Mouse (Mus musculus): Measurements from ENCODE around the gene Gm3448. TPM values are rescaled to one million over a fixed set of nuclear protein-coding genes. Genes with fewer than 3 reads are reported as not detected.
"Not testable (repeated sequence)": the region's sequence is repeated elsewhere in the genome, so short reads cannot be mapped to it uniquely, and the experiment has no call there.

Gm3448 gene
- polyA plus RNA-seq, 1 experiment from 2014 or later: 4.6 TPM

DNA sequence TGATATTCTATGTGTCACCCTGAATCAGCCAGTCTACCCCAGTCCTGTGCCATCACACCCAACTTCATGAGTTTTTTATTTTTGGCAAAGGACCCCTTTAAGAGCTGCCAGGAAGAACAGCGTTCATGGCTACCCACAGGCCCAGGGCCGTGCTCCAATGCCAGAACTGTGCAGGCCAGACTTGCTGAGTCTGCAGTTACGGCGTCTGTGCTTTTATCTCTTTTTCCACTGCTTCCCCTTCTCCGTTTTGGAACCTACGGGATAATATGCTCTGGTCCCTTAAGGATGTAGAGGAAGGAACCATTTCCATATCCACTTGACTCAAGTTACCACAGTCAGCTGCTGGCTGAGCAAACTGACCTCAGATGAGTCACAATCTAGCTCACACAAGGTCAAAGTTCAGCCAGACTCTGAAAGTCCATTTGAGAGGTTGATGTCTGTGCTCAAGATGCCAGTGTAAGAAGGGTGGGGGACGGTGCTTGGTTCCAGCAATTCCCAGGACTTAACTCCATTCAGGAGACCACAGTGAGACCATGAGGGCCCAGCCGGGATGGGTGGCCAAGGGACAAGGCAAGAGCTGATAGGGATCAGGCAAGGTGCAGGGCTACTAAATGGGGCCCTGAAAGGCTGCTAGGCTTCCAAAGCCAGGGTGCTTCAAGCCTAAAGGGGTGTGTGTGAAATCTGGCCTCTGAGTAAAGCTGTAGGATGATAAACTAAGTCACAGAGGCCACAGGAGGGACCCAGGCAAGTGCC is 26.9 kb upstream of the Gm3448 start:
- no peak overlapping the region for H3K27ac ChIP-seq (ENCODE audit: low read depth, low read length)
- no peaks in the 10 kb centered on the region for H3K36me3 ChIP-seq (ENCODE audit: control insufficient read depth, insufficient read depth, low read length)
- H3K9me3 ChIP-seq (ENCODE audit: control insufficient read depth, low read length): no peaks in the 10 kb centered on the region
- H3K9ac ChIP-seq (ENCODE audit: low read length): no peak overlapping the region
- H3K4me2 ChIP-seq: no peak overlapping the region
- H3K27me3 ChIP-seq (ENCODE audit: control insufficient read depth, insufficient read depth, low read length): no peaks in the 10 kb centered on the region
- peaks cover 8% of the 10 kb centered on the region for H3K4me1 ChIP-seq (ENCODE audit: control insufficient read depth, insufficient read depth, low read length)
- 79% methylated on average over 8 of the region's 8 CpGs for WGBS
- DNase-seq (ENCODE audit: low spot score, missing footprints): no peak
- no peak for ATAC-seq (ENCODE audit: low FRiP score)
- no peak overlapping the region for H3K4me3 ChIP-seq (ENCODE audit: low read depth, low read length)

DNA sequence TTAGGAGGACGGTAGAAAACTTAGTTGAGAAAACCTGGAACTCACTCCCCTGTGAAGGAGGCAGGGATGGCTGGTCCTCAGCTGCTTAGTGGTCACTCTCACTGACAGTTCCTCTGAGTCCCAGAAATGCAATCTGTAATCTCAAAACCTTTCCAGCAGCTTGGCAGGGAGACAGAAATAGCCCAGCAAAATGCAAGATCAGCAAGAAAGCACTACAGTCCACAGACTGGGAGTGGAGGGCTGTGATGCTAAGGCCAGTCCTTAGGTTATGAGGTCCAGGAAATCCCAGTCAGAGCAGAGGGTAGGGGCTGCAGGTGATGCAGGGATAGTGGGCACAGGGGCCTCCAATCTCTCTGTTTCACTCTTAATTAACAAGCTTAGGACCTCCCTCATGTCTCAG is 25.6 kb upstream of the Gm3448 start:
- Histone ChIP-seq H3K36me3 (ENCODE audit: control insufficient read depth, insufficient read depth, low read length) (no peaks in the 10 kb centered on the region), H3K4me3 (ENCODE audit: low read depth, low read length) (no peak overlapping the region), H3K9ac (ENCODE audit: low read length) (no peak overlapping the region), H3K4me2 (no peak overlapping the region), H3K27ac (ENCODE audit: low read depth, low read length) (no peak overlapping the region), H3K9me3 (ENCODE audit: control insufficient read depth, low read length) (no peaks in the 10 kb centered on the region), H3K27me3 (ENCODE audit: control insufficient read depth, insufficient read depth, low read length) (no peaks in the 10 kb centered on the region), H3K4me1 (ENCODE audit: control insufficient read depth, insufficient read depth, low read length) (peaks cover 8% of the 10 kb centered on the region)
- WGBS: 49% methylated on average over 1 of the region's 1 CpGs
- ATAC-seq (ENCODE audit: low FRiP score) (no peak), DNase-seq (ENCODE audit: low spot score, missing footprints) (no peak)

DNA sequence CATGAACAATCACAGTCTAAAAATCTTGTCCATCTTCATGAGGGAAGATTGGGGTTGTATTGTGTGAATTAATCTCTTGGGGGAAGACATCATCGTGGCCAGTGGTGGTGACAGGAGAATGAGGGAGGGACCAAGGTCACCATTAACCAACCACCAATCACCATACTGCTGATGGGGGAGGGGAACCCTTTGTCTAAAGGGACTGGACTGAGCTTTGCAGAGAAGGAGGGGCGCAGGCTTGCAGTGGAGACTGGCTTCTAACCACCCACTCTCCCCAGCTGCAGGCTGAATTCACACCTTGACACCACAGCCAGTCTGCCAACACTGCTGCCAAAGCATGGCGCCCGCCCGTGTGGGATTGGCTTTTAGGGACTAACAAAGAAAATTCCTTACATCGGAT is 24.7 kb upstream of the Gm3448 start:
- Histone ChIP-seq H3K4me2 (peak overlapping the region; percentile 24), H3K9ac (ENCODE audit: low read length) (peak overlapping the region; percentile 39), H3K9me3 (ENCODE audit: control insufficient read depth, low read length) (no peaks in the 10 kb centered on the region), H3K4me3 (ENCODE audit: low read depth, low read length) (no peak overlapping the region), H3K4me1 (ENCODE audit: control insufficient read depth, insufficient read depth, low read length) (peaks cover 8% of the 10 kb centered on the region), H3K27me3 (ENCODE audit: control insufficient read depth, insufficient read depth, low read length) (no peaks in the 10 kb centered on the region), H3K36me3 (ENCODE audit: control insufficient read depth, insufficient read depth, low read length) (no peaks in the 10 kb centered on the region), H3K27ac (ENCODE audit: low read depth, low read length) (peak overlapping the region; percentile 48; the same call in 1 of the 2 replicates)
- ATAC-seq (ENCODE audit: low FRiP score) (peak; percentile 95), DNase-seq (ENCODE audit: low spot score, missing footprints) (no peak)
- WGBS: 48% methylated on average over 6 of the region's 6 CpGs

DNA sequence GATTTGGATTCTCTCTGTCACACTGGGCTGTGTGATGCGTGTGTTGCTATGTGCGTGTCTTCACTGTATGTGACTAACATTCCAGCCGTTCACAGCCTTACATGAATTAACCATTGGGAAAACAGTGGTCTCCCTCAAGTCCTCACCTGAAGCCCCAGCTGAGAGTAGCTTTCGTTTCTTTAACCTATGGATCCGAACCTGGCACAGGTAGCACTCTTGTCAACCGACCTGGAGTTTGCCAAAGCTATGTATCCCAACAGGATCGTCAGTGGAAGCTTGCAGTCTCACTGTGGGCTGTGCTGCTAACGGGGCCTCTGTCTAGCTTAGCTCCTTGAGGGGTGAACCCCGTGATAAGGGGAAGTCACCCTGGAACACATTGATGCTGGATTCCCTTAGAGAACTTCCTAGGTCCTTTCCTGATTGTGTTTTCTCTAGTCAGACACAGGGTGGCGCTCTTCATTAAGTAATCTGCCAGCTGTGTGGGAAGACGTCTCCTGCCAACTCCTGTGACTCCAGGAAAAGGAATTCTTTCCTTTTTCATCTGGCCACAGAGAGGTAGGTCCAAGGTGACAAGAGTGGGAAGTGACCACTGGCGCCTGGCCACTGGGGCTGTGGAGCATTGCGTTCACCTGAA is 24.2 kb upstream of the Gm3448 start:
- Histone ChIP-seq H3K27ac (ENCODE audit: low read depth, low read length) (peak overlapping the region; percentile 22; the same call in 1 of the 2 replicates), H3K4me2 (peak overlapping the region; percentile 24), H3K36me3 (ENCODE audit: control insufficient read depth, insufficient read depth, low read length) (no peaks in the 10 kb centered on the region), H3K4me1 (ENCODE audit: control insufficient read depth, insufficient read depth, low read length) (peaks cover 8% of the 10 kb centered on the region), H3K9me3 (ENCODE audit: control insufficient read depth, low read length) (no peaks in the 10 kb centered on the region), H3K4me3 (ENCODE audit: low read depth, low read length) (no peak overlapping the region), H3K9ac (ENCODE audit: low read length) (peak overlapping the region; percentile 39), H3K27me3 (ENCODE audit: control insufficient read depth, insufficient read depth, low read length) (no peaks in the 10 kb centered on the region)
- whole genome bisulfite sequencing: 42% methylated on average over 13 of the region's 13 CpGs
- peak; percentile 92 for DNase-seq (ENCODE audit: low spot score, missing footprints)
- peak; percentile 89 for ATAC-seq (ENCODE audit: low FRiP score)

DNA sequence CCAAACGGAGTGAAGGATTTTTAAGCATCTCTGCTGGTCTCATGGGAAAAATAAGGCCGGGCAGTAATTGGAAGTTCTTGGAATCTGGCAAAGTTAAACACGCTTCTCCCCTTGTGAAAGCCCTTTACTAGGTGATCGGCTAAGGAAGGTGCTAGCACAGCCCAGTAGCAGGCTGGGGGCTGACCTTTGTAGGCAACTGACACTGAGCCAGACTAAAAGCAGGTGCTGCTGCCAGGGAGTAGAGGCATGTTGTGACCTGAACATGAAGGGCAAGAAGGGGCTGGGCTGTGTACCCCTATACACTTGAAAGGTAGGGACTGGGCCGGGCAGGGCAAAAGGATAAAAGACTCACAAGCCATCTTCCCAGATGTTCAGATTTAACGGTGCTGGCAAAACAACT is 19.0 kb upstream of the Gm3448 start:
- Histone ChIP-seq H3K9me3 (ENCODE audit: control insufficient read depth, low read length) (no peaks in the 10 kb centered on the region), H3K4me1 (ENCODE audit: control insufficient read depth, insufficient read depth, low read length) (no peaks in the 10 kb centered on the region), H3K36me3 (ENCODE audit: control insufficient read depth, insufficient read depth, low read length) (peaks cover 7% of the 10 kb centered on the region; the same call in 1 of the 2 replicates), H3K27ac (ENCODE audit: low read depth, low read length) (no peak overlapping the region), H3K4me2 (no peak overlapping the region), H3K9ac (ENCODE audit: low read length) (no peak overlapping the region), H3K27me3 (ENCODE audit: control insufficient read depth, insufficient read depth, low read length) (no peaks in the 10 kb centered on the region), H3K4me3 (ENCODE audit: low read depth, low read length) (no peak overlapping the region)
- WGBS: 91% methylated on average over 6 of the region's 6 CpGs
- DNase-seq (ENCODE audit: low spot score, missing footprints) (no peak), ATAC-seq (ENCODE audit: low FRiP score) (no peak)

DNA sequence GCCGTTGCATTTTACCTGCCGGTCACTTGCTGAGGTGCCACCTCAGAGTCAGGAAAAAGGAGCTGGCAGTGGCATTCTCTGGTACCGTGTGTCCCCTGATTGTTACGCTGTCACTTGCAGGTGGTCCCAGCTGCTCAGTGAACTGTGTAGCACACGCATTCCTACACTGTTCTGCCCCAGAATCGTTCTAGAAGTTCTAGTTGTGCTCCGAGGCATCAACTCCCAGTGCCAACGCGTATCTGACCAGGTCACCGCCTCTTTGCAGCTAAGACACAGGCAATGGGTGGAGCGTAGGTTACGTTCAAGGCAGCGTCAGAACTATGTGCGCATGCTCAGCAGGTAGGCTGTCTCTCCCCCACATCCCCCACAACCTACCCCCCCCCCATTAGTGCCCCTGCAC is 18.3 kb upstream of the Gm3448 start:
- no peaks in the 10 kb centered on the region for H3K4me1 ChIP-seq (ENCODE audit: control insufficient read depth, insufficient read depth, low read length)
- DNase-seq (ENCODE audit: low spot score, missing footprints): no peak
- no peak overlapping the region for H3K4me2 ChIP-seq
- H3K9ac ChIP-seq (ENCODE audit: low read length): no peak overlapping the region
- H3K4me3 ChIP-seq (ENCODE audit: low read depth, low read length): no peak overlapping the region
- no peaks in the 10 kb centered on the region for H3K9me3 ChIP-seq (ENCODE audit: control insufficient read depth, low read length)
- H3K27ac ChIP-seq (ENCODE audit: low read depth, low read length): no peak overlapping the region
- ATAC-seq (ENCODE audit: low FRiP score): no peak
- H3K27me3 ChIP-seq (ENCODE audit: control insufficient read depth, insufficient read depth, low read length): no peaks in the 10 kb centered on the region
- H3K36me3 ChIP-seq (ENCODE audit: control insufficient read depth, insufficient read depth, low read length): peaks cover 7% of the 10 kb centered on the region; the same call in 1 of the 2 replicates
- WGBS: 94% methylated on average over 14 of the region's 14 CpGs

DNA sequence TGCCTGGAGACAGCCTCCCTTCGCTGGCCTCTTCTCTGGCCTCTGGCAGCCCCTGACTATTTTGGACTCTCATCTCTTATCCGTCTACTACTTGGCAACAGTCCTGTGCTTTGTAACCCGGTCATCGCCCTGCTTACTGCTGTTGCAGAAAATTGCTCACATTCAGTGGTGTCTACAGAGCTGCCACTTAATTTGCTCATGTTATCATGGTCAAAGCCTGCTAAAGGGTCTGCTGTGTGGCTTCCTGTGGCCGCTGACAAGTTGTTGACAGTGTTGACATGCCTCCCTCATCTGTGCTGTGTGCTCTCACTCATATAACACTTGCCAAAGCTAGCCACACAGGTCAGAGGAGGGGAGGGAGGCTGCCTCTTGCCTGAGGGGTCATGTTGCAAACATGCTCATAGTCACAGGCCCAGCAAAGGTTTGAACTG is 16.8 kb upstream of the Gm3448 start:
- Histone ChIP-seq H3K36me3 (ENCODE audit: control insufficient read depth, insufficient read depth, low read length) (peaks cover 7% of the 10 kb centered on the region; the same call in 1 of the 2 replicates), H3K4me1 (ENCODE audit: control insufficient read depth, insufficient read depth, low read length) (no peaks in the 10 kb centered on the region), H3K4me2 (no peak overlapping the region), H3K4me3 (ENCODE audit: low read depth, low read length) (no peak overlapping the region), H3K27ac (ENCODE audit: low read depth, low read length) (no peak overlapping the region), H3K9ac (ENCODE audit: low read length) (no peak overlapping the region), H3K9me3 (ENCODE audit: control insufficient read depth, low read length) (no peaks in the 10 kb centered on the region), H3K27me3 (ENCODE audit: control insufficient read depth, insufficient read depth, low read length) (no peaks in the 10 kb centered on the region)
- DNase-seq (ENCODE audit: low spot score, missing footprints): no peak
- no peak for ATAC-seq (ENCODE audit: low FRiP score)
- WGBS: 93% methylated on average over 5 of the region's 5 CpGs

DNA sequence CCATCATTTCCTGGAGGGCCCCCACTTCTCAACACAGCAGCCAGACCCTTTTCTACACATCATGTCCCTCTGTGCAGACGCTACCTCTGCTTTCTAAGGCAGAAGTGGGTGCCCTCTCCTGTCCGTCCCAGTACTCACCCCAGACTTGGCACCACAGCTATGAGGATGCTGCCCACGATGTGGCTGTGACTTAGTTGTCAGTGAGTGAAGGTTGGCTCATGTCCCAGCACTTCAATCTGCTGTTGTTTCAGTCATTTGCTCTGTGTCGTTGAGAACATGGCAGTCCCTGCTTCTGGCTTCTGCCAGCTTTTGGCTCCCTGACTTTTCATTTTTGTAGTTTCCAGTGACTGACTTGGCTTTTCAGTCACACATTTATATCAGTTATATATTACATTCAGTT is 14.6 kb upstream of the Gm3448 start:
- no peak overlapping the region for H3K27ac ChIP-seq (ENCODE audit: low read depth, low read length)
- no peak overlapping the region for H3K9ac ChIP-seq (ENCODE audit: low read length)
- H3K9me3 ChIP-seq (ENCODE audit: control insufficient read depth, low read length): no peaks in the 10 kb centered on the region
- H3K27me3 ChIP-seq (ENCODE audit: control insufficient read depth, insufficient read depth, low read length): no peaks in the 10 kb centered on the region
- ATAC-seq (ENCODE audit: low FRiP score) (no peak), DNase-seq (ENCODE audit: low spot score, missing footprints) (peak; percentile 49)
- no peak overlapping the region for H3K4me3 ChIP-seq (ENCODE audit: low read depth, low read length)
- no peaks in the 10 kb centered on the region for H3K4me1 ChIP-seq (ENCODE audit: control insufficient read depth, insufficient read depth, low read length)
- WGBS: 90% methylated on average over 4 of the region's 4 CpGs
- H3K36me3 ChIP-seq (ENCODE audit: control insufficient read depth, insufficient read depth, low read length): peaks cover 7% of the 10 kb centered on the region; the same call in 1 of the 2 replicates
- no peak overlapping the region for H3K4me2 ChIP-seq

DNA sequence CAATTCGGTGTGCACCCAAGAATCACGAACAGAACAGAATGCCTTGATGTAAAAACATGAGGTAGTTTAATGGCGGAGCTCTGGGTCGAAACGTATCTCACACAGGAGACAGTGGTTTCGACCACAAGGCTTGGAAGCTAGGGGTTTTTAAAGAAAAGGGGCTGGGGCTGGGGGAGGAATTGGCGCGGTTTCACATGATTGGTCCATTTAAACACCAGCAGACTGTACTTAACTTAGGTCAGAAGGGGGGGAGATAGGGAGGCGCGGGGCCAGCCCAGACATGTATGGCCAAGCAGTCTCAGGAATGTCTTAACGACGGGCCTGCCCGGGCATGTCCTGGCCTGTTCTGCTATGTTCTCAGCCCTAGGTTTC is 12.5 kb upstream of the Gm3448 start:
- 91% methylated on average over 11 of the region's 13 CpGs for WGBS
- not testable (repeated sequence) for H3K9me3 ChIP-seq (ENCODE audit: control insufficient read depth, low read length); ATAC-seq (ENCODE audit: low FRiP score)

More for the DNA sequence above, 12.5 kb upstream of the Gm3448 start:
- not testable (repeated sequence) for H3K4me3 ChIP-seq (ENCODE audit: low read depth, low read length); H3K9ac ChIP-seq (ENCODE audit: low read length); H3K4me2 ChIP-seq; DNase-seq (ENCODE audit: low spot score, missing footprints); H3K4me1 ChIP-seq (ENCODE audit: control insufficient read depth, insufficient read depth, low read length); H3K36me3 ChIP-seq (ENCODE audit: control insufficient read depth, insufficient read depth, low read length); H3K27ac ChIP-seq (ENCODE audit: low read depth, low read length); H3K27me3 ChIP-seq (ENCODE audit: control insufficient read depth, insufficient read depth, low read length)
